Mouse (Mus musculus): ENCODE results near the gene Il34.
A peak's percentile ranks its signal among the peaks of the same experiment; 100 is the strongest.

DNA sequence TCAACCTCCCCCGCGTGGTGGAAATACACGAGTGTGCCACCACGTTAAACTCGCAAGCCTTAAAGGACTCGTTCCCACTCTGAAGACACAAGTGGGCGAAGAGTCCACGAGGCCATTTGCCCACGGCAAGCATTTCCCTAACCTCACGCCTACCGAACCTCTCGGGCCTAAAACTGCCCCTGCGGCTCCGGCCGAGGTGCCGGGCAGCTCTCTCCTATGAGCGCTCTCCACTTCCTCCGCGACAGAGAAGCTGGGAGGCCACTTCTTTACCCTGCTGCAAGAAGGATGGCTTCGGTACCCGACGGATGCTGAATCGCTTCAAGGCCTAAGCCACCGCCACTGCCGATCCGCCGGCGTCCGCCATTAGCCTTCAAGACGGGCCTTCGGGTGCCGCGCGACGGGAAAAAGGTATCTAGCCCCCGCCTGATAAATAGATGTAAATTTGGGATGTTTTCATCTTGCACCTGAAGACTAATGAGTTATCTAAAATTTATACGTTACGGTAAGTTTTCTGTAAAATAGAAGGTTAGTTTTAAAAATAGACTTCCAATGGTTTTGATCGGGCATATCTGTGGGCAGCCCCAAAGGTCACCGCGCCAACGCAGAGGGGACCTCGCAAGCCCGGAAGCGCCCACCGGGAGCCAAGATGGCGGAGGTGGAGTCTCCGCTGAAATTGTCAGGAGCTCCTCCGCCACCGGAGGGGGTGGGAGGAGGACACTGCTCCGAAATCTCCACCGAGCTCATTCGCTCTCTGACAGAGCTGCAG lies 40.9 kb upstream of the Il34 start, which contains the start of the genes Cog4 and Sf3b3:
- TF ChIP-seq CTCF (IDR thresholded peaks at IDR 0.05; ENCODE audit: extremely low read depth, insufficient read depth, low read length) (no peak), POLR2A (IDR thresholded peaks at IDR 0.05; ENCODE audit: extremely low read depth, insufficient read depth, low read length) (peak; percentile 87)

All from cortical plate, adult 2 months (tissue).